Mouse (Mus musculus) bone marrow macrophage, adult 2 months (primary cell): ENCODE measurements around the gene Dnase2a. TPM values are rescaled to one million over a fixed set of nuclear protein-coding genes. Genes with fewer than 3 reads are reported as not detected.

Experiments used
- H3K27ac ChIP-seq: 2 replicates; pipeline ENCODE4 v1.5.1; 2012; ENCODE audit warnings: low read depth, low read length; ENCODE audit not compliant: insufficient read depth
- H3K4me1 ChIP-seq: 2 replicates; pipeline ENCODE4 v1.6.1; 2012; ENCODE audit warnings: low read length; ENCODE audit not compliant: control insufficient read depth, insufficient read depth
- H3K4me3 ChIP-seq: 2 replicates; pipeline ENCODE4 v1.5.1; 2012; ENCODE audit warnings: mild to moderate bottlenecking, low read length, moderate library complexity; ENCODE audit not compliant: insufficient read depth
- CTCF ChIP-seq: IDR thresholded peaks from 2 replicates; pipeline ENCODE4 v1.5.1; 2012; ENCODE audit warnings: low read depth, mild to moderate bottlenecking, low read length, moderate library complexity
- POLR2A ChIP-seq: IDR thresholded peaks from 2 replicates; pipeline ENCODE4 v1.6.1; 2012; ENCODE audit warnings: mild to moderate bottlenecking, low read depth, low read length, borderline replicate concordance
- polyA plus RNA-seq: library from polyadenylated mRNA; stranded (reverse); fragments of >200 nt; gene quantifications from 2 replicates; pipeline ENCODE4 v1.2.4, GENCODE M21; 2012; ENCODE audit not compliant: missing spikeins, insufficient read depth, insufficient read length

Dnase2a gene
- 109 and 119 TPM in 2 replicates for polyA plus RNA-seq

DNA sequence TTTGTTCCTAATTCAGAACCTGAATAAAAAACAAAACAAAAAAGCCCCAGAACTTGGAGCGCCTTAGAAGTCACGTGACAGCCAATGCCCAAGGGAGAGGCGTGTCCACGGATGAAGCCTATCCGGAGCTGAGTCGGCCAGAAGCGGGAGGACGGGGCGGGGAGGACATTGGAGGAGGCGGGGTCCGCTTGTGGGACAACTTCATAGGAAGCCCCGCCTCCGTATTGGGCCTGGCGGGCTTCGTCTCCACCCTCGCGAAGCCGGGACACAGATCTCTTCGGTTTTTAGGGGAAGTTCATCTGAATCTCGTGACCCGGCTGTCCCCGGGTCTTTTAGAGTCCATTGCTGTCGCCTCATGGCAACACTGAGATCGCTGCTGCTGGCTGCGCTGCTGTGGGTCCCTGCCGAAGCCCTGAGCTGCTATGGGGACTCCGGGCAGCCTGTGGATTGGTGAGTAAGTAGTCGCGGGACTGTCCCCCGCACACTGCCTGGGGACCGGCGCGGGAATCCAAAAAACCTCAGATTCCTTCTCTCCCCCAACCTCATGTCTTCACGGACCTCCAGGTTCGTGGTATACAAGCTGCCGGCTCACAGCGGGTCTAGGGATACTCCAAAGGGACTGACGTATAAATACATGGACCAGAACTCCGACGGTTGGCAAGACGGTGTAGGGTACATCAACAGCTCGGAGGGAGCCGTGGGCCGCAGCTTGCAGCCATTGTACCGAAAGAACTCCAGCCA lies at the start of gene Dnase2a:
Dnase2a (plus strand) TSS at position 140 of the 741 bp plus-strand sequence.
- Histone ChIP-seq H3K27ac (peak within 1 kb of the TSS; percentile 91), H3K4me1 (peaks cover 12% of the 10 kb centered on the region), H3K4me3 (peak within 1 kb of the TSS; percentile 94)
- TF ChIP-seq POLR2A (peak; percentile 87; the same call in 1 of the 2 replicates), CTCF (no peak)

DNA sequence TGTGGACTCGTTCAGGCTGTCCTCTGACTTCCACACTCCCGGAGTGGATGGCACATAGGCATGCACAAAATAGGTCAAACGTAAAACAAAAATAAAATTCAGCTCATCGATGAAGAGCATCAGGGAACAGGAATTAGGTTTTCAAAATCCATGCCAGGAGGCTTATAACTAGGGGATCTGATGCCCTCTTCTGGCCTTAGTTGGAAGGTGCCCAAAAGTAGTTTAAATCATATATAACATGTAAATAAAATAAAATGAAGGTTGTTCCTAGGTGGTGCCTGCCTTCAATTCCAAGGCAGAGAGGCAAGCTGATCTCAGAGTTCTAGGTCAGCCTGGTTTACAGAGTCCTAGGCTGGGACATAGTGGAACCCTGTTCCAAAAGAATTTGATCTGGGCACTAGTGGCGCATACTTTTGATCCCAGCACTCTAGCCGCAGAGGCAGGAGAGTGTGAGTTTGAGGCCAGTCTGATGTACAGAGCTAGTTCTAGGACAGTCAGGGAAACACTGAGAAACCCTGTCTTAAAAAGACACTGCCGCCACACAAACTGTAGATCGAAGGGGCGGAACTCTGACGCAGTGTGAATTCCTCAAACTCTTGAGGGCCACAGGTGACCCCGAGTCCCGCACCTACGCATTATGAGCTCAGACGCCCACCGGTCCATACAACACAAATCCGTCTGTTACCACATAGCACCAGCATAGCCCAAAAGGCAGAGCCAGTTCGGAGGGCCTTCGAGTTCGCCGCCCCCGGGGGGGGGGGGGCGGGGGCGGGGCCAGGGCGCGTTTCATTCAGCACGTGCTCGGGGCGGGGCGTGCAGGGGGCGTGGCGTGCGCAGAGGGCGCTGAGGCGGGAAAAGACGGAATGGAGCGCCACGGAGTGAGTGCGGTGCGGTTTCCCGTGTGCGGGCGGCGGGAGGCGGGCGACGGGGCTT lies 36.7 kb upstream of the Dnase2a start, which contains the start of gene Syce2:
Syce2 (plus strand) TSS at position 736 of the 933 bp plus-strand sequence.
- TF ChIP-seq CTCF (no peak), POLR2A (0 out of 2 replicates have a peak, but pooled peaks have one; percentile 13)
- peak within 1 kb of the TSS; percentile 34; the same call in 1 of the 2 replicates for H3K27ac ChIP-seq
- H3K4me1 ChIP-seq: peaks cover 9% of the 10 kb centered on the region
- H3K4me3 ChIP-seq: peak within 1 kb of the TSS; percentile 61

DNA sequence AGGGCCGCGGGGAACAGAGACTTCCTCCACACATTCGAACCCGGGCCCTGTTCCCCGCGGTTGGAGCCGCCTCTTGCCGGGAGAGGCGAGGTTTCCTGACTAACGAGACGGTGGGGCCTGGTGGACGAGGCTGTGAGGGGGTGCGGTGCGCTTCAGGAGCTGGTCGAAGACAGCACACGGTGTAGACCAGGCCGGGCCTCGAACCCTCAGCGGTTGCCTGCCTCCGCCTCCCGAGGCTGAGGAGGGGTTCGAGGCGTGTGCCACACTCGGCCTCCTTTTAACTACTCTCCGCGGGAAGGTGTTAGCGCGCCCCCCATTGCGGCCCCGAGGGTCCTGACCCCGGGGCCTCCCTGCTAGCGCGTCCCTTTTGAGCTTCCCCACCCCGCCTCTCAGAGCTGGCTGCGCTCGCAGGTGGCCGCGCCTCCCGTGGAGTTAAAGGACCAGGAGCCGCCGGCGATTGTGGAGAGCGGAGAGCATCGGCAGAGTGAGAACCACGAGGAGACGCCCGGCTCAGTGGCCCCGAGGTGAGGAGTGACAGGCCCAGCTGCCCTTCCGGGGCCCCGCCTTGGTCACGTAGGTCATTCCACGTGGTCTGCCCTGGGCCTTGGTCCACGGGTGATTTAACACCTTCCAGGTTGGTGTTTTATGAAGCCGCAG lies 35.9 kb upstream of the Dnase2a start:
- TF ChIP-seq CTCF (no peak), POLR2A (no peak)
- peak overlapping the region; percentile 61 for H3K4me3 ChIP-seq
- H3K4me1 ChIP-seq: peaks cover 9% of the 10 kb centered on the region
- H3K27ac ChIP-seq: no peak overlapping the region

DNA sequence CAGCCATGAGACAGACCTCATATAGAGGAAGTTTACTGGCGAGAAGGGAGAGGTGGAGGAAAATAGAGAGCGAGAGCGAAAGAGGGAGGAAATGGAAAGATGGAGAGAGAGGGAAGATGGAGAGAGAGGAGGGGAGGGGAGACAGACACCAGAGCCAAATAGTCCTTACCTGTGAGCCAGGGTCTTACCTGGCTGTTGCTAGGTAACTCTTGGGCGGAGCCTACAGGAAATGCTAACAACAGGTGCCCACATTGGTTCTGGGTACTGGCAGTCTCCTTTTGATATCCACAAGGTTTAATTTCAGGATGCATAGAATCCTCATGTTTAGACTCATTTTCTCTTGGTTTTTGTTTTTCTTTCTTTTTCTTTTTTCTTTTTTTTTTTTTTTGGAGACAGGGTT lies 35.3 kb upstream of the Dnase2a start:
- TF ChIP-seq POLR2A (no peak), CTCF (no peak)
- Histone ChIP-seq H3K4me3 (peak overlapping the region; percentile 61), H3K4me1 (peaks cover 9% of the 10 kb centered on the region), H3K27ac (no peak overlapping the region)

DNA sequence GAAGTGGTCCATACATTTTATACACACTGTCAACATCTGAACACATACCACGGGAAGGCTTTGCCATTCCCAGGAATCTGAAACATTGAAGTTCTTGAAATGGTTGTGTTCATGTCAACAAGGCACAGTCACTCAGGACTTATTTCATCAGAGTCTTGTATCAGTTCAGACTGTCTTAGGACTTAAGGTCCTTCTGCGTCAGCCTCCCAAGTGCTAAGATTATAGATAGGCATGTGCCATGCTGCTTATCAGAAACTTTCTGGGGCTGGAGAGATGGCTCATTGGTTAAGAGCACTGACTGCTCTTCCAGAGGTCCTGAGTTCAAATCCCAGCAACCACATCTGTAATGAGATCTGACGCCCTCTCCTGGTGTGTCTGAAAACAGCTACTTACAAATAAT lies 34.0 kb upstream of the Dnase2a start:
- no peak overlapping the region for H3K27ac ChIP-seq
- H3K4me1 ChIP-seq: peaks cover 9% of the 10 kb centered on the region
- H3K4me3 ChIP-seq: no peak overlapping the region
- TF ChIP-seq CTCF: no peak
- TF ChIP-seq POLR2A: no peak

GRCm38 (mm10) chr8:84877297-84878035 lies 30.9 kb upstream of the Dnase2a start:
- peaks cover 9% of the 10 kb centered on the region for H3K4me1 ChIP-seq
- no peak overlapping the region for H3K4me3 ChIP-seq
- no peak overlapping the region for H3K27ac ChIP-seq
- TF ChIP-seq CTCF (no peak), POLR2A (no peak)

- H3K4me3 ChIP-seq: no peak overlapping the region
- TF ChIP-seq CTCF: no peak
- no peak for TF ChIP-seq POLR2A
- peaks cover 5% of the 10 kb centered on the region for H3K4me1 ChIP-seq
- no peak overlapping the region for H3K27ac ChIP-seq
These were observed 29.4 kb upstream of the Dnase2a start for GRCm38 (mm10) chr8:84878915-84879314.

DNA sequence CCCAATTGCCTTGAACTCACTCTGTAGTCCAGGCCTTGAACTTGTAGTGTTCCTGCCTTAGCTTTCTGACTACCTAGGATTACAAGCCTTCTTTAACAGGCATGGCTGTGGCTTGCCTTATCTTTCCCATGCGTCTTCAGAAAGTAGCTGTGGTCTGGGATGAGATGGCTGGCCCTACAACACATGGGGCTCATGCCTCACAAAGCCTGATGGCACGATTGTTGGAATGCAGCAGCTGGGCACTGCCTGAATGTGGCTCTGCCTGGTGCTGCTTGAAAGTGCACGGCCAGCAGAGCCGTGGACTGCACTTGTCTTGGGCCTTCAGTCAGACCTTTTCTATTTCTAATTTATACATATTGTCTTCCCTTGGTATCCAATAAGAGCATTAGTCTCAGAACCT lies 23.6 kb upstream of the Dnase2a start:
- Histone ChIP-seq H3K27ac (no peak overlapping the region), H3K4me3 (no peak overlapping the region), H3K4me1 (0 out of 2 replicates have a peak, but pooled peaks cover 2% of the 10 kb centered on the region)
- TF ChIP-seq POLR2A (no peak), CTCF (no peak)

- TF ChIP-seq POLR2A (no peak), CTCF (no peak)
- no peak overlapping the region for H3K27ac ChIP-seq
- 0 out of 2 replicates have a peak, but pooled peaks cover 2% of the 10 kb centered on the region for H3K4me1 ChIP-seq
- H3K4me3 ChIP-seq: no peak overlapping the region
These were observed 20.1 kb upstream of the Dnase2a start for GRCm38 (mm10) chr8:84888280-84888679.
